Mouse (Mus musculus) testis, adult 2 months (tissue): ENCODE data around the gene Tnrc6c. TPM values are rescaled to one million over a fixed set of nuclear protein-coding genes. Genes with fewer than 3 reads are reported as not detected.

Source experiments
- H3K27ac ChIP-seq: fragments of 200-500 bp; 2 replicates; pipeline ENCODE4 v1.5.1; 2012; ENCODE audit warnings: low read depth, low read length; ENCODE audit not compliant: control insufficient read depth, insufficient read depth
- H3K27me3 ChIP-seq: fragments of 200-500 bp; 2 replicates; pipeline ENCODE4 v1.6.1; 2012; ENCODE audit warnings: mild to moderate bottlenecking, low read length, moderate library complexity; ENCODE audit not compliant: control insufficient read depth, insufficient read depth
- H3K36me3 ChIP-seq: fragments of 200-500 bp; 2 replicates; pipeline ENCODE4 v1.6.1; 2012; ENCODE audit warnings: mild to moderate bottlenecking, low read length; ENCODE audit not compliant: control insufficient read depth, insufficient read depth
- H3K4me1 ChIP-seq: fragments of 200-500 bp; 2 replicates; pipeline ENCODE4 v1.6.1; 2012; ENCODE audit warnings: low read length; ENCODE audit not compliant: control insufficient read depth, insufficient read depth
- H3K4me3 ChIP-seq: fragments of 200-500 bp; 2 replicates; pipeline ENCODE4 v1.5.1; 2012; ENCODE audit warnings: low read depth, mild to moderate bottlenecking, low read length, moderate library complexity, mixed read lengths; ENCODE audit not compliant: control insufficient read depth
- CTCF ChIP-seq: fragments of 200-500 bp; IDR thresholded peaks from 2 replicates; pipeline ENCODE4 v1.5.1; 2012; ENCODE audit warnings: low read depth, mild to moderate bottlenecking, inconsistent platforms, low read length, moderate library complexity; ENCODE audit not compliant: control insufficient read depth, insufficient read depth, insufficient replicate concordance
- POLR2A ChIP-seq: fragments of 200-500 bp; IDR thresholded peaks from 2 replicates; pipeline ENCODE4 v1.6.1; 2012; ENCODE audit warnings: low read depth, mild to moderate bottlenecking, inconsistent platforms, low read length, moderate library complexity; ENCODE audit not compliant: control insufficient read depth
- polyA plus RNA-seq: library from polyadenylated mRNA; depleted of rRNA; stranded (reverse); fragments of >200 nt; gene quantifications from 2 replicates; pipeline ENCODE4 v1.2.3, GENCODE M21; 2012

Gene Tnrc6c
- polyA plus RNA-seq, 1 experiment: 28.0 TPM

GRCm38 (mm10) chr11:117638386-117638785 is 15.7 kb upstream of the Tnrc6c start:
- Histone ChIP-seq H3K4me1 (no peaks in the 10 kb centered on the region; the same call in 1 of the 2 replicates), H3K27me3 (no peaks in the 10 kb centered on the region), H3K27ac (no peak overlapping the region), H3K4me3 (no peak overlapping the region), H3K36me3 (no peaks in the 10 kb centered on the region)
- no peak for TF ChIP-seq CTCF
- no peak for TF ChIP-seq POLR2A

GRCm38 (mm10) chr11:117638809-117639208 is 15.3 kb upstream of the Tnrc6c start:
- no peaks in the 10 kb centered on the region for H3K27me3 ChIP-seq
- no peak overlapping the region for H3K4me3 ChIP-seq
- no peaks in the 10 kb centered on the region for H3K36me3 ChIP-seq
- H3K4me1 ChIP-seq: no peaks in the 10 kb centered on the region; the same call in 1 of the 2 replicates
- no peak overlapping the region for H3K27ac ChIP-seq
- TF ChIP-seq CTCF (no peak), POLR2A (no peak)

GRCm38 (mm10) chr11:117639331-117639970 is 14.6 kb upstream of the Tnrc6c start:
- Histone ChIP-seq H3K27ac (no peak overlapping the region), H3K27me3 (no peaks in the 10 kb centered on the region), H3K4me3 (no peak overlapping the region)

GRCm38 (mm10) chr11:117642181-117642580 is 11.9 kb upstream of the Tnrc6c start:
- TF ChIP-seq POLR2A (no peak), CTCF (no peak)
- Histone ChIP-seq H3K27ac (no peak overlapping the region), H3K27me3 (no peaks in the 10 kb centered on the region), H3K4me1 (no peaks in the 10 kb centered on the region), H3K4me3 (no peak overlapping the region), H3K36me3 (no peaks in the 10 kb centered on the region)

More at GRCm38 (mm10) chr11:117639331-117639970, 14.6 kb upstream of the Tnrc6c start:
- H3K4me1 ChIP-seq: no peaks in the 10 kb centered on the region; the same call in 1 of the 2 replicates
- H3K36me3 ChIP-seq: no peaks in the 10 kb centered on the region
- TF ChIP-seq POLR2A (no peak), CTCF (no peak)

- Histone ChIP-seq H3K27ac (no peak overlapping the region), H3K36me3 (no peaks in the 10 kb centered on the region), H3K4me1 (no peaks in the 10 kb centered on the region), H3K27me3 (no peaks in the 10 kb centered on the region), H3K4me3 (no peak overlapping the region)
- TF ChIP-seq POLR2A (no peak), CTCF (no peak)
Measured at GRCm38 (mm10) chr11:117643240-117643639, 10.8 kb upstream of the Tnrc6c start.

- H3K27me3 ChIP-seq: no peaks in the 10 kb centered on the region
- H3K36me3 ChIP-seq: no peaks in the 10 kb centered on the region
- no peaks in the 10 kb centered on the region for H3K4me1 ChIP-seq
- TF ChIP-seq CTCF (no peak), POLR2A (no peak)
- H3K27ac ChIP-seq: no peak overlapping the region
- no peak overlapping the region for H3K4me3 ChIP-seq
Measured at GRCm38 (mm10) chr11:117646786-117647185, 7.3 kb upstream of the Tnrc6c start.

GRCm38 (mm10) chr11:117648005-117648404 is 6.1 kb upstream of the Tnrc6c start:
- Histone ChIP-seq H3K4me1 (no peaks in the 10 kb centered on the region), H3K4me3 (no peak overlapping the region), H3K27ac (no peak overlapping the region), H3K36me3 (no peaks in the 10 kb centered on the region), H3K27me3 (no peaks in the 10 kb centered on the region)
- no peak for TF ChIP-seq POLR2A
- no peak for TF ChIP-seq CTCF
